Mouse (Mus musculus): Measurements from ENCODE around the gene Syt15. TPM values are rescaled to one million over a fixed set of nuclear protein-coding genes. Genes with fewer than 3 reads are reported as not detected.

Syt15 gene
- polyA plus RNA-seq, 1 experiment from 2014 or later = 0.26 TPM

DNA sequence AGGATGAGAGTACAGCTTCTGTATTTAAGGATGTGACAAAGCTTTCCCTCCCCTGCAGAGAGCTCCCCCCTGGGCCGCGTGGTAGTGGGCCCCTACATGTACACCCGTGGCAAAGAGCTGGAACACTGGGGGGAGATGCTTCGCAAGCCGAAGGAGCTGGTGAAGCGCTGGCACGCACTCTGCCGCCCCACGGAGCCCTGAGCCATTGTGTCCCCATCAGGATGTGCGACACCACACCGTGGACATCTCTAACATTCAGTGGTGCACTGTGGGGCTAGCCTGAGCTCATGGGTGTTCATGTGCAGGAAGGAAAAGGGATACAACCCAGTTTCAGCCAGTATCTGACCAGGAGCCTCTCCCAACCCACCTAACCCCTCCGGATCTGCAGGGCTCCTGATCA lies 8.6 kb downstream of the Syt15 start:
- Histone ChIP-seq H3K9me3 (replicated peaks) (0 out of 2 replicates have a peak, but pooled peaks cover 3% of the 10 kb centered on the region), H3K9ac (no peak overlapping the region), H3K27me3 (replicated peaks) (0 out of 2 replicates have a peak, but pooled peaks cover 4% of the 10 kb centered on the region), H3K4me2 (no peak overlapping the region), H3K4me3 (no peak overlapping the region), H3K4me1 (replicated peaks) (peaks cover 18% of the 10 kb centered on the region), H3K36me3 (no peaks in the 10 kb centered on the region), H3K27ac (ENCODE audit: poor library complexity, severe bottlenecking) (no peak overlapping the region)
- no peak for ATAC-seq (ENCODE audit: insufficient number of reproducible peaks, low FRiP score)
- WGBS = 80% methylated on average over 12 of the region's 12 CpGs

- no peak overlapping the region for H3K4me3 ChIP-seq
- 0 out of 2 replicates have a peak, but pooled peaks cover 3% of the 10 kb centered on the region for H3K9me3 ChIP-seq (replicated peaks)
- H3K27ac ChIP-seq (ENCODE audit: poor library complexity, severe bottlenecking) = peak overlapping the region; percentile 56
- no peaks in the 10 kb centered on the region for H3K36me3 ChIP-seq
- 0 out of 2 replicates have a peak, but pooled peaks cover 4% of the 10 kb centered on the region for H3K27me3 ChIP-seq (replicated peaks)
- ATAC-seq (ENCODE audit: insufficient number of reproducible peaks, low FRiP score) = peak; percentile 51; the same call in 1 of the 2 replicates
- 36% methylated on average over 10 of the region's 10 CpGs for WGBS
- peaks cover 18% of the 10 kb centered on the region for H3K4me1 ChIP-seq (replicated peaks)
- H3K4me2 ChIP-seq = 0 out of 2 replicates have a peak overlapping the region, but pooled peaks have one; percentile 19
- H3K9ac ChIP-seq = no peak overlapping the region
Measured at GRCm38 (mm10) chr14:34228830-34229506, 9.6 kb downstream of the Syt15 start.

GRCm38 (mm10) chr14:34232340-34232739 lies 12.9 kb downstream of the Syt15 start:
- WGBS = 66% methylated on average over 7 of the region's 7 CpGs
- ATAC-seq (ENCODE audit: insufficient number of reproducible peaks, low FRiP score) = no peak
- no peaks in the 10 kb centered on the region for H3K27me3 ChIP-seq (replicated peaks)

DNA sequence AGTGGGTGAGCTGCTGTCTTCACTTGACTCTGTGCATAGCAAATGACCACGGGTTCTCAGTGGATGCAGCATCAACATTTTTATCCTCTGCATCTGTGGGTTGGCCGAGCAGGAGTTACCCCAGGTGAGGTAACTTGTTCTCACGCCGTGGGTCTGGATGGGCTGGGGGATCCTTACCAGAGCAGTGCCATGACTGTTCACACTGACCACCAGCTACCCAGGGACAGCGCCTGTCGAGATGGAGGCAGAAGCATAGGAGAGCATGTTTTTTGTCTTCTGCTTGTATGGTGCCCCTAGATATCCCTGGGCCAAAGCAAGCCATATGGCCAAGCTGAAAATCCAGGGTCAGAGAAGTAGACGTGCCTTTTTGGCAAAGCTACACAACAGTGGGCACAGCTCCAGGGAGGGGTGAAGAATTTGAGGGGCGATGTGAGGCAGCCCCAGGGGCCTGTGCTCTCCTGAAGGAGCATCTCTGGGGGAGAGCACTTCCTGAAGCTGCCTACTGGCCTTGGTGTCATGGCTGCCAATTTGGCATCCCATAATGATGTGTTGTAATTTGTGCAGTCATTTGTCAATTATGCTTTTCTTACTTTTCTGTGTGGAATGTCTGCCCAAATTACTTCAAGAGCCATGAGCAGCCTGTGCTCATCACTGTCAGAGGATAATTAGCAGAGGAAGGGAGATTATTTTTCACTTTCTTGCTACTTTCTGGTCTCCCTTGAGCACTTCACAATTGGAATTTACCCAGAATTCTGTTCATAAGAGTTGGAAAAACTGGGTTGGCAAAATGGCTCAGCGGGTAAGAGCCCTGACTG lies 13.7 kb downstream of the Syt15 start:
- H3K4me1 ChIP-seq (replicated peaks) = peaks cover 14% of the 10 kb centered on the region

More at GRCm38 (mm10) chr14:34232340-34232739, 12.9 kb downstream of the Syt15 start:
- H3K9ac ChIP-seq = no peak overlapping the region
- peaks cover 6% of the 10 kb centered on the region; the same call in 1 of the 2 replicates for H3K36me3 ChIP-seq
- H3K4me1 ChIP-seq (replicated peaks) = peaks cover 18% of the 10 kb centered on the region
- 0 out of 2 replicates have a peak, but pooled peaks cover 3% of the 10 kb centered on the region for H3K9me3 ChIP-seq (replicated peaks)
- no peak overlapping the region for H3K4me2 ChIP-seq
- no peak overlapping the region for H3K27ac ChIP-seq (ENCODE audit: poor library complexity, severe bottlenecking)
- no peak overlapping the region for H3K4me3 ChIP-seq

GRCm38 (mm10) chr14:34233846-34234245 lies 14.5 kb downstream of the Syt15 start:
- Histone ChIP-seq H3K4me3 (no peak overlapping the region), H3K4me2 (no peak overlapping the region), H3K4me1 (replicated peaks) (peaks cover 6% of the 10 kb centered on the region), H3K9me3 (replicated peaks) (0 out of 2 replicates have a peak, but pooled peaks cover 3% of the 10 kb centered on the region), H3K27me3 (replicated peaks) (no peaks in the 10 kb centered on the region), H3K9ac (no peak overlapping the region), H3K36me3 (peaks cover 6% of the 10 kb centered on the region; the same call in 1 of the 2 replicates), H3K27ac (ENCODE audit: poor library complexity, severe bottlenecking) (no peak overlapping the region)
- ATAC-seq (ENCODE audit: insufficient number of reproducible peaks, low FRiP score) = no peak
- 66% methylated on average over 4 of the region's 4 CpGs for WGBS

More for the DNA sequence above, 13.7 kb downstream of the Syt15 start:
- Histone ChIP-seq H3K4me3 (no peak overlapping the region), H3K36me3 (peaks cover 6% of the 10 kb centered on the region; the same call in 1 of the 2 replicates), H3K9ac (no peak overlapping the region), H3K27me3 (replicated peaks) (no peaks in the 10 kb centered on the region), H3K4me2 (no peak overlapping the region), H3K9me3 (replicated peaks) (0 out of 2 replicates have a peak, but pooled peaks cover 3% of the 10 kb centered on the region), H3K27ac (ENCODE audit: poor library complexity, severe bottlenecking) (no peak overlapping the region)
- no peak for ATAC-seq (ENCODE audit: insufficient number of reproducible peaks, low FRiP score)
- 82% methylated on average over 9 of the region's 9 CpGs for WGBS

DNA sequence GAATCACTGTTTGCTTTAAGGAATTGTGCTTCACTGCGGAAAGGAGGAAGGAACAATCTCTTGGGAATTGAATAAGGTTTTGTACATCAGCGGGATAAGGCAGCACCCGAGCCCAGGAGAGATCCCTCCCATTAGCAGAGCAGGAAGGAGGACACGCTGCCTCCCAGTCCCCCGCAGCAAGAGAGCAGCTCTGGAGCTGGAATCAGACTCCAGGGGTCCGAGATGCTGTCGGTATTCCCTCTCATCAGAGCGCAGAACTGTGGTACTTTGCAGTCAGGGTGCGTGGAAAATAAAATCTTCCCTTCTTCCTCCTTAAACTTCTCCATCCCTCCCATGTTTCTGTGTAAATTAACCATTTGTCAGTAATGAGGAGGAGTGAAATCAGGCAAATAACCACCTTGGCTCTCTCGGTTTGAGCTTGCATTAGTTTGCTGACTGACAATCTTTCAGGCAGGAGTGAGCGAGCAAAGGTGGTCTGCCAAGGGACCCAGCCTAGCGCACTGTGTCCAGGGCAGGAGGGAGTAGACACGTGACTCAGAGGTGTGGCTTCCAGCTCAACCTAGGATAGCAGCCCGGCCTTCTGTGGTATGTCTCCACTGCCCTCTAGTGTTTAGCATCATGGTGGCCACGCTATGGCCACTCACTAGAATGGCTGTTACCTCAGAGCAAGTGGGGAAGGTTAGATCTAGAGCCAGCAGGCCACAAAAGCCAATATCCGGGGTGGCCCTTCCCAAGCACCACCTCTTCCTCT lies 15.4 kb downstream of the Syt15 start:
- peak overlapping the region; percentile 71 for H3K9ac ChIP-seq
- no peak overlapping the region for H3K27ac ChIP-seq (ENCODE audit: poor library complexity, severe bottlenecking)
- WGBS = 4% methylated on average over 16 of the region's 16 CpGs

GRCm38 (mm10) chr14:34240263-34240662 lies 20.9 kb downstream of the Syt15 start:
- H3K27ac ChIP-seq (ENCODE audit: poor library complexity, severe bottlenecking) = no peak overlapping the region
- peaks cover 6% of the 10 kb centered on the region; the same call in 1 of the 2 replicates for H3K36me3 ChIP-seq
- H3K4me3 ChIP-seq = no peak overlapping the region
- H3K9ac ChIP-seq = no peak overlapping the region
- 50% methylated on average over 10 of the region's 10 CpGs for WGBS
- no peaks in the 10 kb centered on the region for H3K9me3 ChIP-seq (replicated peaks)
- no peaks in the 10 kb centered on the region for H3K27me3 ChIP-seq (replicated peaks)
- H3K4me2 ChIP-seq = no peak overlapping the region
- no peak for ATAC-seq (ENCODE audit: insufficient number of reproducible peaks, low FRiP score)
- no peaks in the 10 kb centered on the region for H3K4me1 ChIP-seq (replicated peaks)

More for the DNA sequence above, 15.4 kb downstream of the Syt15 start:
- peak; percentile 97 for ATAC-seq (ENCODE audit: insufficient number of reproducible peaks, low FRiP score)
- Histone ChIP-seq H3K4me3 (peak overlapping the region; percentile 42), H3K36me3 (peaks cover 6% of the 10 kb centered on the region; the same call in 1 of the 2 replicates), H3K27me3 (replicated peaks) (no peaks in the 10 kb centered on the region), H3K9me3 (replicated peaks) (0 out of 2 replicates have a peak, but pooled peaks cover 3% of the 10 kb centered on the region), H3K4me1 (replicated peaks) (no peaks in the 10 kb centered on the region; the same call in 1 of the 2 replicates), H3K4me2 (peak overlapping the region; percentile 87)

DNA sequence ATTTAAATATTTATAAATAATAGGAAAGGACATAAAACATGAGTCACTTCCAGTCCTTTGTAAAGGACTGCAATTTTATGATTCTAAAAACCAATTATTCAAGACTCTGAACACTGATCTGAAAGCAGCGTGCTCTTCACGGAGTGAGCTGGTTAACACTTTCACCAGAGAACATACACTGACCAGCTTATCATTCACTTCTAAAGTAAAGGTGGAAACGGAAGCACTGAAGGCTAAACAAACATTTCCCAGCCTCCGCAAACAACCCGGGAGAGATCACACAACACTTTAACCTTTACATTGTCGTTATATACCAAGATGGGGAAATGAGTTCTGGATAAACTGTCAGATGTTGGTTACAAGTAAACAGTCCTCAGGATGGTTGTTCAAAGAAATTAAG lies 21.3 kb downstream of the Syt15 start:
- Histone ChIP-seq H3K9me3 (replicated peaks) (no peaks in the 10 kb centered on the region), H3K9ac (no peak overlapping the region), H3K4me3 (no peak overlapping the region), H3K27me3 (replicated peaks) (no peaks in the 10 kb centered on the region), H3K4me1 (replicated peaks) (no peaks in the 10 kb centered on the region), H3K36me3 (peaks cover 6% of the 10 kb centered on the region; the same call in 1 of the 2 replicates), H3K4me2 (no peak overlapping the region), H3K27ac (ENCODE audit: poor library complexity, severe bottlenecking) (no peak overlapping the region)
- 64% methylated on average over 6 of the region's 6 CpGs for WGBS
- no peak for ATAC-seq (ENCODE audit: insufficient number of reproducible peaks, low FRiP score)

DNA sequence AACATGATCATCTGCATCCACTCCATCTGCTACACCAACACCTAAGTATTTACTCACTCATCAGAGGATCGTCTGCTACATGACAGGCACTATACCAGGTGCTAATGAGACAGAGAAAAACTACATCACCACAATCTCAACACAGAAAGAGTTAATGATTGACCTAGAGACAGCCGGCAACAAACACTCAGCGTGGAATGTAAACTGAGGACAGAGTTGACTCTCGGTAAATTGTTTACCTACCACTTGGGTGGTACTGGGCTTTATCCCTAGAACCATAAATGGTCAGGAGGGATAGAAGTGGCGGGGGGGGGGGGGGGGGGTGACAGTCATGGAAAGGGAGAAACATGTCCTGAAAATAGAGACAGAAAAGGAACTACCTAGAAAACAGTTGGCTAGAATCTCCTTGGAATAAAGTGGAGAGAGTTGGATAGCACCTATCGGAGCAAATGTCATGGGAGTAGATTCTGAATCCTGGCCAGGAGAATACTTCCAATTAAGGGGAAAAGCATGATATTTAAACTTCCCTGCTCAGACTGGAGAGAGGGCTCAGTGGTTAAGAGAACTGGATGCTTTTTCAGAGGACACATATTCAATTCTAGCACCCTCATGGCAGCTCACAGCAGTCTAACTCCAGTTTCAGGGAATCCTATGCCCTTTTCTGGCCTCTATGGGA lies 33.2 kb downstream of the Syt15 start:
- no peak overlapping the region for H3K4me2 ChIP-seq
- WGBS = 65% methylated on average over 5 of the region's 6 CpGs
- H3K4me3 ChIP-seq = no peak overlapping the region
- H3K36me3 ChIP-seq = no peaks in the 10 kb centered on the region
- ATAC-seq (ENCODE audit: insufficient number of reproducible peaks, low FRiP score) = no peak
- no peaks in the 10 kb centered on the region for H3K9me3 ChIP-seq (replicated peaks)
- H3K27ac ChIP-seq (ENCODE audit: poor library complexity, severe bottlenecking) = no peak overlapping the region
- H3K9ac ChIP-seq = no peak overlapping the region
- no peaks in the 10 kb centered on the region for H3K4me1 ChIP-seq (replicated peaks)
- no peaks in the 10 kb centered on the region for H3K27me3 ChIP-seq (replicated peaks)

DNA sequence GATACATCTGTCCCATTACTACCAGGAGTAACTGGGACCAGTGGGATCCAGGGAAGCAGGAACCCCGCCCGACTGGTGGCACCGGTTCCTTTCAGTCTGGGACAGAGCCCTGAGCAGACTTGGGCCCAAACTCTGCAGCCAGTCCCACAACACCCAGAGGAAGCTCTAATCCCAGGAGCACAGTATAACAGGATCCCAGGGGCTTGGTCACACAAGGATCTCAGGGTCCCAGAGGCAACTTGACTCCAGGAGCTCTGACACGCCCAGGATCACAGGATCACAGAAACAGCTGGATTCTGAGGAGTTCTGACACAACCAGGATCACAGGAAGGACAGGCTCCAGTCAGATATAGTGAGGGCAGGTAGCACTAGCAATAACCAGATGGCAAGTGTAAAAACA lies 33.9 kb downstream of the Syt15 start:
- H3K9ac ChIP-seq = no peak overlapping the region
- no peaks in the 10 kb centered on the region for H3K27me3 ChIP-seq (replicated peaks)
- H3K27ac ChIP-seq (ENCODE audit: poor library complexity, severe bottlenecking) = no peak overlapping the region
- H3K4me1 ChIP-seq (replicated peaks) = no peaks in the 10 kb centered on the region
- ATAC-seq (ENCODE audit: insufficient number of reproducible peaks, low FRiP score) = no peak
- H3K4me3 ChIP-seq = no peak overlapping the region
- H3K36me3 ChIP-seq = no peaks in the 10 kb centered on the region
- no peak overlapping the region for H3K4me2 ChIP-seq
- WGBS = 81% methylated on average over 4 of the region's 4 CpGs
- H3K9me3 ChIP-seq (replicated peaks) = no peaks in the 10 kb centered on the region
